Mouse (Mus musculus) neural tube, embryonic 12.5 days (tissue): ENCODE results near the gene Specc1l. TPM values are rescaled to one million over a fixed set of nuclear protein-coding genes. Genes with fewer than 3 reads are reported as not detected.

Experiments
- ATAC-seq: fragments of 200-750 bp; cut with Nextera tagmentation; 2 replicates; pipeline ENCODE4 v1.8.0; 2017; ENCODE audit warnings: low read depth, mild to moderate bottlenecking, moderate TSS enrichment, moderate library complexity; ENCODE audit not compliant: low FRiP score
- H3K27ac ChIP-seq: fragments of 300-500 bp; sonication (generic); 2 replicates; pipeline ENCODE4 v1.5.1; 2016
- H3K27me3 ChIP-seq: fragments of 300-500 bp; sonication (generic); replicated peaks from 2 replicates; pipeline ENCODE4 v1.6.1; 2016; ENCODE audit warnings: mild to moderate bottlenecking
- H3K36me3 ChIP-seq: fragments of 300-500 bp; sonication (generic); 2 replicates; pipeline ENCODE4 v1.6.1; 2016; ENCODE audit warnings: mild to moderate bottlenecking
- H3K4me1 ChIP-seq: fragments of 300-500 bp; sonication (generic); 2 replicates; pipeline ENCODE4 v1.6.1; 2016
- H3K4me2 ChIP-seq: fragments of 300-500 bp; sonication (generic); replicated peaks from 2 replicates; pipeline ENCODE4 v1.6.1; 2016; ENCODE audit warnings: mild to moderate bottlenecking
- H3K4me3 ChIP-seq: fragments of 300-500 bp; sonication (generic); 2 replicates; pipeline ENCODE4 v1.5.1; 2016
- H3K9ac ChIP-seq: fragments of 300-500 bp; sonication (generic); 2 replicates; pipeline ENCODE4 v1.6.1; 2016; ENCODE audit warnings: mild to moderate bottlenecking
- H3K9me3 ChIP-seq: fragments of 300-500 bp; sonication (generic); 2 replicates; pipeline ENCODE4 v1.6.1; 2016; ENCODE audit warnings: mild to moderate bottlenecking
- whole genome bisulfite sequencing: fragments of 180-500 bp; shearing (Covaris S2); methylation state at CpG from one replicate; pipeline ENCODE4 v1.1.7; 2016; 5-methylcytosine and 5-hydroxymethylcytosine counted together
- polyA plus RNA-seq: library from polyadenylated mRNA; unstranded; fragments of >200 nt; fragmentation: Nextera tagmentation; extraction: Ambion mirVana; gene quantifications from 2 replicates; pipeline ENCODE4 v1.2.1, GENCODE M21; 2016

Specc1l gene
- polyA plus RNA-seq, 1 experiment from 2014 or later = 43.2 TPM

DNA sequence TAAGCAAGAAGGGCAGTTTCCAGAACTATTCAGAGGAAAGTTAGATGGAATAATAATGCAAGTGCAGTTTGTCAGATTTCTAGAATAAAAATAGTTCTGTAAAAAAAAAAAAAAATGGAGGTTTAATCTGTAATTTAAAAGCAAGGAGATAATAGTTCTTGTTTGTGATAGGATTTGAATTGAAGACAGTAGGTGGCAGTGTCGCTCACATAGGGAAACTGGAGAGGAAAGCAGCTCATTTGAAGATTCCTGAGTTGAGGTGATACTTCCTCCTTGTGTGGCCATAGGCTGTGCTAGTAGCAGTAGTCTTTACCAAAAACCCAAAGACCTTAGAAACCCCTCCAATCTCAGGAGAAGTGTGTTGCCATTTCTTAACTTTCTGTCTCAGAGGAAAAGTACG is 43.2 kb downstream of the Specc1l start:
- H3K9ac ChIP-seq = no peak overlapping the region
- no peak for ATAC-seq
- H3K4me3 ChIP-seq = no peak overlapping the region
- H3K9me3 ChIP-seq = no peaks in the 10 kb centered on the region
- H3K4me2 ChIP-seq = no peak overlapping the region
- no peaks in the 10 kb centered on the region for H3K27me3 ChIP-seq
- H3K27ac ChIP-seq = no peak overlapping the region
- WGBS = 72% methylated on average over 2 of the region's 2 CpGs
- H3K4me1 ChIP-seq = no peaks in the 10 kb centered on the region
- peaks cover 19% of the 10 kb centered on the region for H3K36me3 ChIP-seq

DNA sequence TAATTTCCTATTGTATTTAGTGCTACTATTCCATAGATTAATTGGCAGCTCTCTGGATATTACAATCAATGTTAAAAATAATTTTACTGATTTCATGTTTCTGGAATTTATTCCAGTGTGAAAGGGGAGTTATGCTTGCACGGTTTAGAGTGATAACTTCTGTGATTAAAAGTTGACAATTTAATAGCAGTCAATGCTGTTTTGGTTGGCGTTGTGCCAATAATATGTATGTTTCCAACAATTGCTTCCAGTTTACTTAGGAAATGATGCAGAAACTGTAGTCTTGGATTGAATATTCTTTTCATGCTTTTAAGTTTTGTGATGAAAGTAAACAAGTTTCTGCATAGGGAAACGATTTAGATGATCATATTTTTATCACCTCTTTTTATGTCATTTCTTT is 45.5 kb downstream of the Specc1l start:
- Histone ChIP-seq H3K9ac (no peak overlapping the region), H3K27me3 (no peaks in the 10 kb centered on the region), H3K9me3 (no peaks in the 10 kb centered on the region), H3K4me2 (no peak overlapping the region), H3K27ac (no peak overlapping the region), H3K4me1 (no peaks in the 10 kb centered on the region), H3K36me3 (peaks cover 36% of the 10 kb centered on the region), H3K4me3 (no peak overlapping the region)
- WGBS = 81% methylated on average over 3 of the region's 3 CpGs
- no peak for ATAC-seq

DNA sequence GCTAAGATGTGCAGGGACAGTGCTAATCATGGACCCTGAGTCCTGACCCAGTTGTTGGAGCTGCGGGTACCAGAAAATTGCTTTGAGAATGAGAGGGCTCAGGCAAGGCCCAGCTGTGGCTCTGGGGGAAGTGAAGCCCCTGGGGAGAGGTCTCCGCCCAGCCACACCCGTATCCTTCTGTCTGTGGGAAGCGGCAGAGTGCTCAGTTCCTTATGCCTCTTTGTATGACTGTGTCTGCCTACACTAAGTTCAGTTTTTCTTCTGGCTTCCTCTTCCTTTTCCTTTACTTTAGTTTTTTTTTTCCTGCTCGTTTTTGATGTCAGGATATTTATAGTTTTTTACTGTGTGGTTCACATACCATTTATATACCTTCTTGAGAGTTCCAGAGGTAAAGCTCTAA is 46.4 kb downstream of the Specc1l start:
- Histone ChIP-seq H3K9me3 (no peaks in the 10 kb centered on the region), H3K27ac (no peak overlapping the region), H3K9ac (no peak overlapping the region), H3K4me2 (no peak overlapping the region), H3K27me3 (no peaks in the 10 kb centered on the region), H3K4me1 (no peaks in the 10 kb centered on the region), H3K36me3 (peaks cover 43% of the 10 kb centered on the region), H3K4me3 (no peak overlapping the region)
- WGBS = 54% methylated on average over 5 of the region's 5 CpGs
- no peak for ATAC-seq

GRCm38 (mm10) chr10:75261268-75261667 is 49.4 kb downstream of the Specc1l start:
- H3K4me3 ChIP-seq = no peak overlapping the region
- no peak for ATAC-seq
- no peaks in the 10 kb centered on the region for H3K4me1 ChIP-seq
- no peaks in the 10 kb centered on the region for H3K27me3 ChIP-seq
- no peaks in the 10 kb centered on the region for H3K9me3 ChIP-seq
- no peak overlapping the region for H3K4me2 ChIP-seq
- H3K27ac ChIP-seq = no peak overlapping the region
- peaks cover 69% of the 10 kb centered on the region for H3K36me3 ChIP-seq
- 95% methylated on average over 5 of the region's 5 CpGs for WGBS
- no peak overlapping the region for H3K9ac ChIP-seq

GRCm38 (mm10) chr10:75264993-75265555 is 53.2 kb downstream of the Specc1l start:
- H3K36me3 ChIP-seq = peaks cover 75% of the 10 kb centered on the region
- no peaks in the 10 kb centered on the region for H3K9me3 ChIP-seq
- no peaks in the 10 kb centered on the region for H3K4me1 ChIP-seq
- H3K9ac ChIP-seq = no peak overlapping the region
- H3K4me2 ChIP-seq = no peak overlapping the region
- no peak for ATAC-seq
- H3K27me3 ChIP-seq = no peaks in the 10 kb centered on the region
- 40% methylated on average over 3 of the region's 3 CpGs for WGBS
- no peak overlapping the region for H3K4me3 ChIP-seq
- no peak overlapping the region for H3K27ac ChIP-seq

DNA sequence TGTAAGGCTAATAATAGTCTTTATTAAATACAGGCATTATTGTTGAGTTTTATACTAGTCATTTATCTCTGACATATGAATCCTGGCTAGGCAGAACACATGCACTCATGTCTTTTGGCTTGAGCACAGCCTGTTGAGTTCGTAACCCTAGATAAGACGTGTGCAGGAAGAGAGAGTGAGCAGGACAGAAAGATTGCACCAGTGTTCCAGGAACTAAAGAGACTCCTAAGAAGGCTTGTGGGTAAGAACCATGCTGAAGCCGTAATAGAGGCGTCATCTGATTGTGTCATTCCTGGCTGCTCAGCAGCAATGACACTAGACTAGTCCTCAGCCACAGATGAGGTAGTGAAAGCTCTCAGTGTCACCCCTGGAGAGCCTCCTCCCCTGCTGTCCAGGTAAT is 61.1 kb downstream of the Specc1l start:
- Histone ChIP-seq H3K9me3 (no peaks in the 10 kb centered on the region), H3K36me3 (peaks cover 57% of the 10 kb centered on the region)
- 95% methylated on average over 4 of the region's 4 CpGs for WGBS

GRCm38 (mm10) chr10:75276427-75277013 is 64.6 kb downstream of the Specc1l start:
- Histone ChIP-seq H3K27ac (no peak overlapping the region), H3K4me1 (no peaks in the 10 kb centered on the region), H3K27me3 (no peaks in the 10 kb centered on the region), H3K4me3 (no peak overlapping the region), H3K36me3 (peaks cover 44% of the 10 kb centered on the region), H3K9ac (no peak overlapping the region), H3K9me3 (no peaks in the 10 kb centered on the region), H3K4me2 (no peak overlapping the region)
- ATAC-seq = no peak
- 94% methylated on average over 12 of the region's 12 CpGs for WGBS

More for the DNA sequence above, 61.1 kb downstream of the Specc1l start:
- ATAC-seq = no peak
- Histone ChIP-seq H3K4me2 (no peak overlapping the region), H3K4me3 (no peak overlapping the region), H3K27ac (no peak overlapping the region), H3K27me3 (no peaks in the 10 kb centered on the region), H3K9ac (no peak overlapping the region), H3K4me1 (no peaks in the 10 kb centered on the region)

DNA sequence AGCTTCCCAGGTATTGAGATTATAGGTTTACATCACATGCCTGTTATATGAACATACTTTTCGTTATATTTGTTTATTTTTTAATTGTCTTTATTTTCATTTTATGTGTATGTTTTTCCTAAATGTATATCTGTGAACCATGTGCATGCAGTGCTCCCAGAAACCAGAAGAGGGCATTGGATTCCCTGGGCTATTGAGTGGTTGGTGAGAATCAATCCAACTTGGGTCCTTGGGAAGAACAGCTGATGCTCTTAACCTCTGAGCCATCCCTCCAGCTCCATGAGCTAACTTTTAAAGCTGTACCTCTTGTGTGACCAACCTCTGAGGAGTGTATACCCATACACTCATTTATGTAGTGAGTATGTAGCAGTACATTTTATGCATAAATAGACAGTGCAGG is 65.6 kb downstream of the Specc1l start:
- peaks cover 39% of the 10 kb centered on the region for H3K36me3 ChIP-seq
- whole genome bisulfite sequencing = 78% methylated on average over 1 of the region's 1 CpGs
- H3K4me2 ChIP-seq = no peak overlapping the region
- no peak overlapping the region for H3K9ac ChIP-seq
- H3K9me3 ChIP-seq = no peaks in the 10 kb centered on the region
- 0 out of 2 replicates have a peak, but pooled peaks have one; percentile 29 for ATAC-seq
- H3K27ac ChIP-seq = no peak overlapping the region
- no peaks in the 10 kb centered on the region for H3K27me3 ChIP-seq
- H3K4me3 ChIP-seq = no peak overlapping the region
- no peaks in the 10 kb centered on the region for H3K4me1 ChIP-seq

GRCm38 (mm10) chr10:75282648-75283047 is 70.8 kb downstream of the Specc1l start:
- Histone ChIP-seq H3K9me3 (no peaks in the 10 kb centered on the region), H3K27ac (no peak overlapping the region), H3K4me2 (no peak overlapping the region), H3K4me3 (no peak overlapping the region), H3K9ac (no peak overlapping the region), H3K27me3 (no peaks in the 10 kb centered on the region), H3K4me1 (no peaks in the 10 kb centered on the region), H3K36me3 (peaks cover 31% of the 10 kb centered on the region)
- 94% methylated on average over 5 of the region's 5 CpGs for WGBS
- no peak for ATAC-seq

DNA sequence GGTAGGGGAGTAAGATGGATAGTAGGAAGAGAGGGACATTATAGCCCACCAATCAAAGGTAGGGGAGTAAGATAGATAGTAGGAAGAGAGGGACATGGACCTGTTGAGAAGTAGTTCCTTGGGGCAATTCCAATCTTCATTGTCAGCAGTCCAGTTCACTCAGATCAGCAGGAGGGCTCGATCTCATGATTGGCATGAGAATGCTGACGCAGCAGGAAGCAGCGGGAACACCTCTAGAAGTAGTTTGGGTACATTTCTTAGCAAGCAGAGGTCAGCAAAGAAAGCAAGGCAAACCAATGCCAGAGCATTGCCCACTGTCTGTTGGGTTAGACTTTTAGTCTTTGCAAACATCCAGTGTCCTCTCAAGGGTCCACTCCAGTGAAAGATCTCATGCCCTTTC is 71.9 kb downstream of the Specc1l start:
- Histone ChIP-seq H3K27ac (no peak overlapping the region), H3K4me2 (no peak overlapping the region), H3K9me3 (no peaks in the 10 kb centered on the region), H3K36me3 (peaks cover 26% of the 10 kb centered on the region), H3K27me3 (no peaks in the 10 kb centered on the region), H3K4me1 (no peaks in the 10 kb centered on the region), H3K4me3 (no peak overlapping the region), H3K9ac (no peak overlapping the region)
- 96% methylated on average over 3 of the region's 3 CpGs for WGBS
- no peak for ATAC-seq

DNA sequence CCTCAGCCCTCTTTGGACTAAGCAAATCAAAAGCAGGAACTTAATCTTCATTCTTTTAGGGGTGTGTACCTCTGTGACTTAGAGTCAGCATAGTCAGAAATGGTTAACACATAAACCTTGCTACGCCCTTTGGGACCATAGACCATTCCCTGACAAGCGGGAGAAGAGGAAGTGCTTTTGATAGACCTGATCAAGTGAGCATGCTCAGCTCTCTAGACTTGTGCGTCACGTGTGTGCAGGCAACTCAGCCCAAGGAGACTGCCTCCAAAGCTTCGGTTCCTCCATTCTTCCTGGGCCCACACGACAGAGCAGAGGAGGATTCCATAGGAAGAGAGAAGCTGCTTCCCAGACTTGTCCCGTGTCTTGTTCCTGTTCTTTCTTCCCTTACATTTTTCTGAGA is 76.7 kb downstream of the Specc1l start:
- Histone ChIP-seq H3K36me3 (peaks cover 12% of the 10 kb centered on the region; the same call in 1 of the 2 replicates), H3K9ac (no peak overlapping the region), H3K4me3 (no peak overlapping the region), H3K4me1 (no peaks in the 10 kb centered on the region), H3K9me3 (no peaks in the 10 kb centered on the region), H3K27me3 (no peaks in the 10 kb centered on the region), H3K4me2 (no peak overlapping the region), H3K27ac (no peak overlapping the region)
- ATAC-seq = no peak
- 89% methylated on average over 7 of the region's 7 CpGs for WGBS

DNA sequence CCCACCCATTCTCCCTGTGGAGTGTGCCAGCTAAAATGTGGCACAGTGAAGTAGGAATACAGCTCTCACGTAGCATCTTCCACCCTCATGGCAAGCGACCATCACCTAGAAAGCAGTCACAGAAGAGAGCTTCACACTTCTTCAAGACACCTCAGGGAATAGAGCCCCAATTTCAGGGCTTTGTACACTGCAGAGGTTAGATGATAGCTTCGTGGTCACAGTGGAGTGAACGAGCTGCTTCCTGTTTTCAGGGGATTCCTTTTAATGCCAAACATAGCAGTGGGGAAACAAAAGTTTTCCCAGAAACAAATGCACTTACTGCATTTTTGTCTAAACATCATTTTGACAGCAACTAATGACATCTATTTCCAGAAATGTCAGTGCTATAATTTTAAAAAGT is 77.5 kb downstream of the Specc1l start:
- 75% methylated on average over 4 of the region's 4 CpGs for WGBS
- H3K9ac ChIP-seq = no peak overlapping the region
- peaks cover 5% of the 10 kb centered on the region; the same call in 1 of the 2 replicates for H3K36me3 ChIP-seq
- H3K9me3 ChIP-seq = no peaks in the 10 kb centered on the region
- H3K4me3 ChIP-seq = no peak overlapping the region
- no peak overlapping the region for H3K4me2 ChIP-seq
- no peak overlapping the region for H3K27ac ChIP-seq
- H3K27me3 ChIP-seq = no peaks in the 10 kb centered on the region
- no peaks in the 10 kb centered on the region for H3K4me1 ChIP-seq
- ATAC-seq = no peak

- H3K36me3 ChIP-seq = peaks cover 3% of the 10 kb centered on the region; the same call in 1 of the 2 replicates
- no peak overlapping the region for H3K4me2 ChIP-seq
- no peaks in the 10 kb centered on the region for H3K27me3 ChIP-seq
- no peaks in the 10 kb centered on the region for H3K9me3 ChIP-seq
- H3K4me3 ChIP-seq = no peak overlapping the region
- 95% methylated on average over 5 of the region's 5 CpGs for WGBS
- ATAC-seq = no peak
- no peaks in the 10 kb centered on the region for H3K4me1 ChIP-seq
- H3K27ac ChIP-seq = no peak overlapping the region
- no peak overlapping the region for H3K9ac ChIP-seq
Observed at GRCm38 (mm10) chr10:75290650-75291049, 78.8 kb downstream of the Specc1l start.
